Mouse (Mus musculus) layer of hippocampus, adult 6 months (tissue): Measurements from ENCODE around the gene Abcd1. TPM values are rescaled to one million over a fixed set of nuclear protein-coding genes. Genes with fewer than 3 reads are reported as not detected.

Experiments used
- long read RNA-seq, 2 experiments: library from polyadenylated mRNA; unstranded; transcript quantifications; one replicate each; pipeline ENCODE4 v2.0.0; 2019 to 2020
- polyA plus RNA-seq: library from polyadenylated mRNA; unstranded; fragments of <200 nt; fragmentation: Nextera tagmentation; gene quantifications from 2 replicates; pipeline ENCODE4 v1.2.3, GENCODE M21; 2021

The Abcd1 gene
- 2.6 and 2.7 TPM in 2 replicates for polyA plus RNA-seq
- long read RNA-seq, experiment 1, partial matches to known transcripts, result 1 of 3 reads
- long read RNA-seq, experiment 1, other reads (novel, unspliced or antisense), result 0 of 3 reads
- long read RNA-seq, experiment 2, transcript Abcd1-201 (10 exons, 3,648 nt), result major isoform, 8 of 11 reads
- long read RNA-seq, experiment 2, partial matches to known transcripts, result 3 of 11 reads
- long read RNA-seq, experiment 2, other reads (novel, unspliced or antisense), result 0 of 11 reads

DNA sequence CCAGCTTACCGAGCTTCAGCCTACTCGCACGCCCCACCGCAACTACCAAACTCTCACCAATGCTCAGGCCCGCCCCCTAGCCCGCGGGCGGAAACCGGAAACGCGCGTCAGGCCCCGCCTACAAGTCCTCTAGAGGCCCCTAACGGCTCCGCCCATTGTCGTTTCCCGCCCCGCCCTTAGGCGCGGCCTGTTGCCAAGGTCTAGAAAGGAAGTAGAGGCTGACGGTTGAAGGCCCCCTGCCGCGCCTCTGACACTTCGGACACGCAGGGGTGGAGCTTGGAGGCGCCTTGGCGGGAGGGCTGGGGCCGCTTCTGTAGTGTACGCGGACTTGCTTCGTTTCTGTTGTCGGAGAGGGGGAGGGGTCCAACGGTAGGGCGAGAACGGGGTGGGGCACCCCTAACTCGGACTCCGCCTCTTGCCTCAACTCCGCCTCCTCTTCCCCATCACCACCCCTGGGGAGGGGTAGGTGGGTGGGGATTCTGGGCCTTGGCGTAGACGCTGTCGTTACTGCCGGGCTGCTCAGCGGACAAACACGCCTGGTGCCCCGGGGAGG lies at the start of gene Abcd1, which contains the start of gene Bcap31:
TSS of gene Abcd1 (plus strand) at position 489 of the 553 bp plus-strand sequence.
TSS of gene Bcap31 (minus strand) at position 67 of the 553 bp plus-strand sequence.

DNA sequence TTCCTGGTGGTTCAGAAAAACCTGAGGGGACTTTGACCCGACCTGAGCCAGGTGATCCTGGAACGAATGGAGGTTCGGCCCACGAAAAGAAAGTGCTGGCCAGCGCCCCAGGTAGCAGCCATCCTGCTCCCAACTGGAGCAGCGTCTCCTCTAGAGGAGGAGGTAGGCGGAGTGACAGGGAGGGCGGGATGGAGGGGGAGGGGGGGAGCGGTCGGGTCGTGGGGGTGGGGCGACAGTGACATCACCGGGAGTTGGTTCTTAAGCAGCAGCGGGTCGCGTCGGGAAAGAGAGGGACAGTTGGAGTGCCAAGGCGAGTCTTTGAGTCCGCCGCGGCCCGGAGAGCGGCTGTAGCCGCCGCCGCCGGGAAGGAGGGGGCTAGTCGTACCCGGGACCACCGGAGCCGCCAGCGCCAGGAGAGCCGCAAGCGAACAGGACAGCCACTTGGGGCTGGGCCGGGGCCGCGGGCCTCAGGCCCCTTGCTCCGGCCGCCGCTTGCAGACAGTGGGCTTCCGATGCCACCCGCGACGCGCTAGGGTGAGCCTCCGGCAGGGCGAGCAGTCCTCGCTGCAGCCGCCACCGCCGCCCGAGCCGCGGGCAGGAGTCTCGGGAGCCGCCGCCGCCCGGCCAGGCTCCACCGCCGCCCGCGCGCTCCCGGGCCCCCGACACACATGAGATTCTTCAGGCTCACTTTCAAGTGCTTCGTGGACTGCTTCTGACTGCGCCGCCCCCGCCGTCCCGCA lies 43.3 kb upstream of the Abcd1 start, which contains the start of gene Slc6a8:
TSS of gene Slc6a8 (plus strand) at position 272 of the 740 bp plus-strand sequence.

DNA sequence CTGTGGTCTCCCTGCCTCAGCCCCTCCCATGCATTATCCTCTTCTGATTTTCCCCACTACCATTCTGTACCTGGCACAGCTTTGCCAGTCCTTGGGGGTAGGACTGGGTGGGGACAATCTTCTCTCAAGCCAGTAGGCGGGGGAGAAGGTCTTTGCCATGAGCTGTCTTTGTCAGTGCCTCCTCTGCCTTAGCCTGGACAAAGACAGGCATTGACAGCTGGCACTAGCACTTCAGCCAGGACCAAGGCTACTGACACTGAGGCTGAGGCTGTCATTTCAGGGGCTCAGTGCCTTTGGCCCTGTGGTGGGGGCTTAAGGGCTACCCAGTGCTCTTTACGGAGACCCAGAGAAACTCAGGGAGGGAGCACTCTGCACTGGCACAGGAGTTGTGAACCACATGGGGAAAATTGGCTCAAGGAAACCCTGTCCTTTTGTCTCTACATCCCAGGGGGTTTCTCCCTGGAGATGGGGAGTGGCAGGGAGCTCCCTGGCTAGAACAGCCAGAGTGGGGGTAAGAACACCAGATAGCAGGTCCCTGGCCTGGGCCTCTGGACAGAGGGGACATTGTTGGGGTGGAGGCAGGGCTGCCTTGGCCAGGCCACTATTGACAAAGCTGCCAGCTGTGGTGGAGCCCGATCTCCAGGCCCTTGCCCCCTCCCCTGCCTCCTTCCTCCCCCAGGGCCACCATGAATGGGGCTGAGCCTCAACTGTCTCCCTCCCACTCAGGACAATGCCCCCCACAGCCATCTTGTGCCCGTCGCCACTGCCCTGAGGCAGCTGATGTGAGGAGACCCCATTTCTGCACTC lies 40.1 kb downstream of the Abcd1 start, which contains the start of gene Plxnb3:
TSS of gene Plxnb3 (plus strand) at position 757 of the 807 bp plus-strand sequence.

DNA sequence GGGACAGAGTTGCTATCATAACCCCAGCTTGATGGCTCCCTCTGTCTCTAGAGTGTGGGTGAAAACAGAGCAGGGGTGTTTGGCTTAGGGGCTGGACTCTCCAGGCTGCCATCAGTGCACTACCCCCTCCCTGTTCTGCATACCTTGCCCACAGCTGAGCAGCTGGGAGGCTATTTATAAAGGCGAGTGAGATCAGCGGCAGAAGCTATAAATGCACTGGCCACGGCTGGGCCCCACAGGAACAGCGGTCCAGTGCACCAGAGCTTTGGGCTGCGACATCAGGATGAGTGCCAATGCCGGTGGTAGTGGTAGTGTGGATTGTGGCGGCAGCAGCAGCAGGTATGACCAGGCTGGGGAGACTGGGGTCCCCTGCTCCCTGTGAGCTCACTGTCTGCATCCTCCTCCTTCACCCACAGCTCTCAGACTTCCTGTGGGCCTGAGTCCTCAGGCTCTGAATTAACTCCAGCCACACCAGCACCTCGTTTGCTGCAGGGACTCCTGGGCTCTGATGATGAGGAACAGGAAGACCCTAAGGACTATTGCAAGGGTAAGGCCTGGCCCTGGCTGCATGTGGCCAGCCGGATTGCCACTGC lies 57.9 kb downstream of the Abcd1 start, which contains the start of gene Srpk3:
TSS of gene Srpk3 (plus strand) at position 238 of the 593 bp plus-strand sequence.

DNA sequence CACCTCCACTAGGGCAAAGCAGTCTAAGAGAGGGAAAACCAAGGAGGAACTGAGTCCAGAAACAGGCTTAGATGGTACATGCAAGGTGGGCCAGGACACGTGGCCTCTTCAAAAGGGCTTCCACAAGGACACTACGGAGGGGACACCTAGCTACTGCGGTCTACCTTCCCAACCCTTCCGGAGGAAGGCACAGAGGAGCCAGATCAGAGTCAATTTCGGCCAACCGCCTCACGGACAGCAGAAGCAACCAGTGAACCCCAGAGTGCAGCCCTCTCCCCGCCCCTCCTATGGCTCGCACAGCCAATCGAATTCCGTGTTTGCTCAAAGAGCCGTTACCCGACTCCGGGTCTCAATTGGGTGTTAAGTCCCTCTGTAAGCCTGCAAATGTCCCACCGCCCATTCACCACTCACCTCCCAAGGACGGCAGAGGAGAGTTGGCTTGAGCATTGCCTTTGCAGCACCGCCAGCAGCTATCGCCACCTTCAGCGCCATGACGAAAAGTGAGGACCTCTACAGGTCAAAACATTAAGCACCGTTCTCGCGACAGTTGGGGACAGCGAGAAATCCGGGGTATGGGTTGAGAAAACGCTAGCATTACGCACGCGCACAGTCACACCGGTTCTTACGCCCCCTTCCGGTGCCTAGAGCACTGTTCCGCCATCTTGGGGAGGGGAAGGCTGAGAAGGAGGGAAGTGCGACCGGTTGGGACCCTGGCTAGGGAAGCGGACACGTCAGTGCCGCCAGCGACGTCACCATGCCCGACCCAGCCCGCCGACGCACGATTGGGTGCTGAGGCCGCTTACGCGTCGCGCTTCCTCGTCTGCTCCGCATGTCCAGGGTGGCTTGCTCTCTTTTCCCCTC lies 70.2 kb downstream of the Abcd1 start, which contains the start of the genes Idh3g and Ssr4:
TSS of gene Idh3g (minus strand) at position 534 of the 861 bp plus-strand sequence.
TSS of gene Ssr4 (plus strand) at position 665 of the 861 bp plus-strand sequence.

Other genes starting within 250 kb of the Abcd1 start
- 23.7 and 24.2 TPM in 2 replicates for gene Bgn, start 233.0 kb upstream of the Abcd1 start, polyA plus RNA-seq
- 25.1 and 27.2 TPM in 2 replicates for gene Atp2b3, start 213.5 kb upstream of the Abcd1 start, polyA plus RNA-seq
- gene Dusp9, start 77.2 kb upstream of the Abcd1 start, polyA plus RNA-seq, result 0.05 and 0.11 TPM in 2 replicates
- 91.8 and 102 TPM in 2 replicates for gene Pnck, start 56.5 kb upstream of the Abcd1 start, polyA plus RNA-seq
- gene Slc6a8, start 43.4 kb upstream of the Abcd1 start, polyA plus RNA-seq, result 6.8 and 7.5 TPM in 2 replicates
- 155 and 159 TPM in 2 replicates for gene Bcap31, start 422 bp upstream of the Abcd1 start, polyA plus RNA-seq
- gene Plxnb3, start 40.5 kb downstream of the Abcd1 start, polyA plus RNA-seq, result 2.7 and 3.8 TPM in 2 replicates
- 0.50 and 0.78 TPM in 2 replicates for gene Srpk3, start 57.8 kb downstream of the Abcd1 start, polyA plus RNA-seq
- gene Idh3g, start 70.3 kb downstream of the Abcd1 start, polyA plus RNA-seq, result 198 and 218 TPM in 2 replicates
- 174 and 181 TPM in 2 replicates for gene Ssr4, start 70.4 kb downstream of the Abcd1 start, polyA plus RNA-seq
- gene Pdzd4, start 108.4 kb downstream of the Abcd1 start, polyA plus RNA-seq, result 1.0 and 1.7 TPM in 2 replicates
- not detected in 2 replicates for gene Avpr2, start 175.5 kb downstream of the Abcd1 start, polyA plus RNA-seq
- gene L1cam, start 179.5 kb downstream of the Abcd1 start, polyA plus RNA-seq, result 27.9 and 34.5 TPM in 2 replicates
- gene Arhgap4, start 205.3 kb downstream of the Abcd1 start, polyA plus RNA-seq, result 0.51 and 0.67 TPM in 2 replicates
- 98.4 and 109 TPM in 2 replicates for gene Naa10, start 205.3 kb downstream of the Abcd1 start, polyA plus RNA-seq
- 9.4 and 10.0 TPM in 2 replicates for gene Renbp, start 214.3 kb downstream of the Abcd1 start, polyA plus RNA-seq
- 20.0 and 21.0 TPM in 2 replicates for gene Hcfc1, start 249.8 kb downstream of the Abcd1 start, polyA plus RNA-seq